Mouse (Mus musculus) frontal cortex, postnatal 10 days (tissue): ENCODE data around the gene Nr5a1.
A peak's percentile ranks its signal among the peaks of the same experiment; 100 is the strongest.

Source experiments
- DNase-seq, 2 experiments: peaks; one replicate each; pipeline ENCODE4 v3.0.0; 2022; ENCODE audit warnings: low spot score in 2 of 2, mixed read lengths in 1 of 2

The Nr5a1 gene

DNA sequence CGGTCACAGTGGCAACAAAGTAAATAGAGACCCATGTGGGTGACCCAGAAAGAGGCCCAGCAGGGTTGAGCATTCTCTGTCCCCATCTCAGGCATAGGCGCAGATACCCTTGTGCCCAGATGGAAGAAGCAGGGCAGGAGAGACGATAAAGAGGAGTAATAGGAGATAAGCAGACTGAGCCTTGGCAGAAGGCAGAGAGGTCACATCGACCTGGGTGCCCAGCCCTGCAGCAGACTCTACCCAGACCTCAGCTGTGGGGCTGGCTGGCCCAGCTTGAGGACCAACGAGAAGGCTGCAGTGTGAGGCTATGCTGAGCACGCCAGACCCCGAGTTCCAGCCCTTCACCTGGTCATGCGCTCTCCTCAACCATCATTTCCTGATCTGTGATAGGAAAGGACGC lies 10.0 kb downstream of the Nr5a1 start:
- no peak for DNase-seq

DNA sequence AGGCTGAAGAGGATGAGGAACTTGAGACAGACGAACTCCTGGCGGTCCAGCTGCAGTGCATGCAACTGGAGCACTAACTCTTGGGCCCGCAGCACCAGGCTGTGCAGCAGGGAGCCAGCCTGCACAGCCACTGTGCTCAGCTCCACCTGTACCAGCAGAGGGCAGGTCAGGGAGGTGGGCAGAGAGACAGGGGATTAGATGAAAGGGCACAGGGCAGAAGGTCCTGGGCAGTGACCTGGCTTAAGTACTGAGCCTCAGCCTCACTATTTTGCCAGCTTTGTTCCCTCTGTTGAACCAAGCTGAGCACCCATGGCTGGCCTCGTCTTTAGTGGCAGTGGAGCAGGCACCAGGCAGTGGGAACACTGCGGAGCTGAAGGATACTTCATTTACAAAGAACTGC lies 14.2 kb downstream of the Nr5a1 start:
- no peak for DNase-seq

DNA sequence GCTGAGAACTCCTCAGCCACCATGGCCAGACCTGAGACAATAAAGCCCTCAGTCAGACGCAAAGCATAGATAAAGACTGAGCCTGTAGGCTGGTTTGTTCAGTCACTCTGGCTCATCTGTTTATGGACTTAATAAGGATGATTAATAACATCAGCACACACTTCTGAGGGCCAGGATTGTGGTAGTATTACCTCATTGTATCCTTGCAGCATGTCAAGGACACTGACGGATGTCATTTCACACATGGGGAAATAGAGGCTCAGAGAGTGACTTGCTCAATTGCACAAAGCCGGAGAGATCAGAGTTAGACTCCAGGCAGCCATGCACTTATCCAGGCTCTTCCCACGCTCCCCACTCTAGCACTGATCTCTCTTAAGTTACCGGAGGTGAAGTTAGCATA lies 15.7 kb downstream of the Nr5a1 start:
- DNase-seq: no peak

DNA sequence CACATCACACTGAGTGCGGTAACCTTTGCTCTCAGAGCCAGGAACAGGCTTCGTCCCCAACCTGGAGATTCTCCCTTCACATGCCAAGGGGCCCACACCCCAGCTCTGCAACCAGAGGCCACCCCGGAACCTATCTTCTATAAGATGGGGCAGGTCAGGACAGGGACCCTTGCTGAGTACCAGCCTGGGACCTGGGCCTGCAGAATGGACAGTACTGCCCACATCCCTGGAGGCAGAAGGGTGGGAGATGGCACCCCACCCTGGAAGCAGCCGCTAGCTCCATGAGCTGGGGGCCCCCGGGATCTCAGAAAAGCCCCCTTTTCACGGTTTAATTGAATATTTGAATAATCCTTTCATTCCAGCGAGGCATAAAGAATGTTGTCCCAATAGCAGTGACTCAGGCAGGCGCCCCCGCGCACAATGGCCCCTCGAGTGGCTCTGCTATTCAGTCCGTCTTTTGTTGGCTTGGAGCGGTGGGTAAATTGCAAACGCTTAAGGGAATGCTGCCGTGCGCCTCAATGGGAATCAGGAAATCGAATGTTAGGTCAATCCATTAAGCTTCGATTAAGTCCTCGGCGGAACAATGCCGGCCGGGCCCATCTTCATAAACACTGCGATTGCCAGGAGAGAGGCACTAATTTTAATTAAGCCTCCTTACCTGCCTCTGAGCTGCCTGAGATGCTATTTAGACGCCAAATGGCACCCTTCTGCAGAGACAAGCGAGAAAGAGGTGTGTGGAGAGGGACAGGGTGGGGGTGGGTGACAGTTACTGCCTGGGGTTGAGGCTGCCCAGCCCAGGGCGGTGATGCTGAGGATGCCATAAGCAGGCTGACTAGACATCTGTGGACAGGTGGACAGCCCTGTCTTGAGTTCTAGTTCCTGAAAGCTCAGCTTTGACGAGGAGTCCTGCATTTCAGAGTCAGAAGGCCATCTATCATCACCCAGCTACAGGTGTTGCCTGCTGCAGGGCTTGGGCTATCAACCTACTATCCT lies 16.9 kb downstream of the Nr5a1 start:
- DNase-seq: no peak

DNA sequence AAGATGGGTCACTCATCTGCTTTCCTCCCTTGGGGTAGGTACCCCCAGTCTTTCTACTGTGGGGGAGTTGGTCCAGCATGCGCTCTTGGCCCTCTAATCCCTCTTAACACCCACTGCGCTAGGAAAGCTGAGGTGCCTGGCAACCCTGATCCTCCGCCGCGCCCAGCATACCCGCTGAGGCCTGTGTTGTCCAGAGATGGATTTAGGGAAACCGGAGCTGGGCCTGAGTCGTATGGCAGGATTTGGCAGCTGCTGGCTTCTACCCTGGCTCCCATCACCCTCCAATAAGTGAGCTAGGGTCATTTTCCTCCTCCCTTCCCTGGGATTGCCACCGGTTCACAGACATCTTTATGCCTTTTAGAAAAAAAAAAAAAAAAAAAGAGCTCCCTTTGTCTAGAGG lies 18.6 kb downstream of the Nr5a1 start:
- DNase-seq: no peak

DNA sequence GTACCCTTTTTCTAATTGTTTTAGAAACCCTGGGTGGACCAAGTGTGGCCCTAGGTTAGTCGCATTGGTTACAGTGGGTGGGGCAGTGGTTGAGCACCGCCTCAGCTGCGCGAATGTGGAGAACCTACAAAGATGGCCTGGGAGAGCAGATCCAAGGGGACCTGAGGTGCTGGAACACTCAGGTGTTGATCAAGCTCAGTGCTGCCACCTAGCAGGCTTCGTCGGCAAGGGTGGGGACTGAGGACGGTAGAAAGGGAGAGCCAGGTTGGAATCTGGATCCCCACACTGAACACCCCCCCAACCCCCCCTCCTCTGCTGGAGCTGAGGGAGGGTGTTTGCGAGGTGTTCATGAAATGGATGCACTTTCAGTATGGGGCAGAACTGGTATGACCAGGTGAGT lies 22.8 kb downstream of the Nr5a1 start:
- no peak for DNase-seq

DNA sequence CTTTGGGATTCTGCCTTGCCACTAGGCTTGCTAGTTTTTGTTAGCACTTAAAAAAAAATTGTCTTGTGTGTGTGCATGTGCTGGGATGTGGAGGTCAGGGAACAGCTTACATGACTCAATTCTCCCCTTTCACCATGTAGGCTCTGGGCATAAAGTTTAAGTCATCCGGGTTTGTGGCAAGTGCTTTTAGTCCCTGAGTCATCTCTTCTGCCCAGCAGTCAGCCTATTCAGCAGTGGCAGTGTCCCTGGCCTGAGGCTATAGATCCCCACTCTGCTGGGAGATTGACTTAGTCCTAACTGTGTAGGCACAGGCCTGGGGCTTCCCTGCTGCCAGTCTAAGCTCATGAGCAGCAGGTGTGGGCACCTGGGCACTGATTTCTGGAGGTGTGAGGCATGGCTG lies 24.5 kb downstream of the Nr5a1 start:
- no peak for DNase-seq

DNA sequence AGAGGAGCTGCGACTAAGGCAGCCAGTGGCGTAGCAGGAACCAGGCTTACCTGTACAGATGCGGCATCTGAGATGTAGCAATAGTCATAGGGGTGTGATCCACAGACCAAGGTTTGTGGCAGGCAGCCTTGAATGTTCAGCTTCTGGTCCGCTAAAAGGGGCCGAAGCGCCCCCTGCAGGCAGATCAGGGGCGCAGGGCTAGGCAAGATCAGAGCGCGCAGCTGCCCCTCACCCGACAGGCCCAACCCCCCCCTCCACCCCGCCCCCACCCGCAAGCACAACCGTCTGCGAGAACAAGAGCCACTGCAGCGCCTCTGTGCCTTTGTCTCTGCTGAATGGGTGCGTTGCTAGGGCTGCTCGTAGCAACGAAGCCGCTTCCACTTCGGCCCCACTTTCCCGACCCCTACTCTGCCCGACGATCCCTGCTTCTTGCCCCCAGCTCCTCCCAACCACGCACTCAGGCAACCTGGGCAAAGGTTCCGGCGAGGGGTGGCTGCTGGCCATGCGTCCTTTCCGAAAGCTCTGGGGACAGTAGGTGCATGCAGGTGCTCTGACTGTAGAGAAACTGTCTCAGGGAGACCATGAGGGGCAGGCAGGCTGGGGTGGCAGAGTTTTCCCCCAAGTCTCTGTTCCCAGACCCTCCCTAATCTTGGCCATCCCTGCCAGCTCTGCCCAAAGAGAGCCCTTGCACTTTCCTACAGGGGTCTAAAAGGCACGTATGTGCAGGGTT lies 25.4 kb downstream of the Nr5a1 start:
- DNase-seq: peak in 1 of 2 experiments; percentile 48

DNA sequence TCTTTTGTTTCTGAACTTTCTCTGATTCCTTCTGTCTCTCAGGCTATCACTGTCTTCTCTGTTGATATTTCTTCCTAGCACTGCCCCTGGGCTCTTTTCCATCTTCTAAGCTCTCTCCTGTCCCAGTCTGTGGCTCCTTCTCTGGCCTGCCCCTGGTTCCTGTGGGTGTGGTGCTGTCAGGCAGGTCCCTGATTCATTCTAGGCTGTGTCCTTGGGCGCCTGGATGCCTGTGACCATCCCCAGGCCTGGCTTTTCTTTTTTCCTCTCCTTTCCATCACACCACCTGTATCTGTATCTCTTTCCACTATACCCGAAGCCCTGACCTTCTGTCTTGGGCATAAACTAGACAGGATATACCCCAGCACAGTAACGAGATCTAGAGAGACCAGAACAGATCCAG lies 28.6 kb downstream of the Nr5a1 start:
- no peak for DNase-seq

DNA sequence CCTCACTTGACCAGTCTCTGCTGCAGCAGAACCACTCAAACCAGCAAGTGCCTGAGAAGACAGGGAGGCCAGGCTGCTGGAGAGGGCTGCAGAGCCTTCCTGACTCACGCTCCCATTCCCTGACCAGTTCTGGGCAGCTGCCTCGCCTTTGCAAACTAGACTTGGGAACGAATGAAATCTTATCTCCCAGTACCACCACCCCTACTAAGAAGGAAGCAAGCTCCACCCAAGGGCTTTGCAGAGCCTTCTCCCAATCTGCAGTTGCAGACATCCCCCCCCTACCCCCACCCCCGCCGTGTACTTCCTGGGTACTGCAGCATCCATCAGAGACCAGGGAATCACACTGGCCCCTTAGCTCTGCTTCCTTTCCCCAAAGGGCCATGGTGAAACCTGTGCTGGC lies 31.3 kb downstream of the Nr5a1 start:
- DNase-seq: no peak

DNA sequence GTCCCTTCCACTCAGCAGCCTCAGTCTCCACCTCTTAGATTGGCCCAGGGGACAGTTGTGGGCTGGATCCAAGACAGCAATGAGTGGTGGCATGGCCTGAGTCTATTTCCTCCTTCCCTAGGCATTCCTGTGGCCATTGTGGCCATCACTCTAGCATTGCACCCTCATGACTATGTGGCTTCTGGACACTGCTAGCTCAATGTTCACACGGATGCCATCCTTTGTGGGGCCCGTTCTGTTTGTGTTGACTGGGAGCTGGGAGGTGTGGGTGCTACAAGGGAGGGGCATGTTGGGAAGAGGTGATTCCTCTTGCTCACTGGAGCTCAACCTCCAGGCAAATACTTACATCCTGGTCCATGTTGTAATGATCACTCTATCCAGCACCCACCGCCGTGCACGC lies 32.1 kb downstream of the Nr5a1 start:
- no peak for DNase-seq

DNA sequence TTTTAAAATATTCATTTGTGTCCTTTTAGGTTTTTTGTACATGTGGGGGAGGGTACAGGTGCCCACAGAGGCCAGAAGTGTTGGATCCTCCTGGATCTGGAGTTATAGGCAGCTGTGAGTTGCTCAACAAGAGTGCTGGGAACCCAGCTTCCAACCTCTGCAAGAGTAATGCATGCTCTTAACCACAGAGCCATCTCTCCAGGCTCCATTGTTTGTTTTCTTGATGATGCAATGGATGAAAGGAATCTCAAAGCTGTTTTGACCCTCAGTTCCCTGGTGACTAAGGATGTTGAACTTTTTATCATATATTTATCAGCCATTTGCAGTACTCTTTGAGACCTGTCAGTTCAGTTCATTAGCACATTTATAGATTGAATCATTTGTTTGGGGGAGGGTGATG lies 35.4 kb downstream of the Nr5a1 start:
- DNase-seq: no peak

DNA sequence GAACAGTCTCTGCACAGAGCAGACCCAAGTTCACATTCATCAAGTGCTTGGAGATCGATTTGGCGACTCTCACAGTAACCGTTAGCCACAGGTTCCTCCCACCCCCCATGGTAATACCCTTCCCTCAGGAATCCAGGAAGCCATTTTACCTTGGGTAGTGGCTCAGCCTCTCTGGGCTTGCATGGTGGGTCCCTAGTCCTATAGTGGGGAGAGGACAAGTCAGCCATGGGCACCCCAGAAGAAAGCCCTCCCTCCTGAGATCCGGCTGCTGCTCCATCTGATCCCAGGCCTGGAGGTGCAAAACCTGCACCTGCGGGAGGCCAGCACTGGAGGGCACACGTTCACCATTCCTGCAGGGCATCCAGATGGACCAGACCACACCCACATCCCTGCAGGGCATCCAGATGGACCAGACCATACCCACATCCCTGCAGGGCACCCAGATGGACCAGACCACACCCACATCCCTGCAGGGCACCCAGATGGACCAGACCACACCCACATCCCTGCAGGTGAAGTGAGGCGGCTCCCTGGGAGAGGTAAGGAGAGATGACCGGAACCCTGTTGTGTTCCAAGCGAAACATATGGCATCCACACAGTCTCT lies 38.9 kb downstream of the Nr5a1 start:
- no peak for DNase-seq

DNA sequence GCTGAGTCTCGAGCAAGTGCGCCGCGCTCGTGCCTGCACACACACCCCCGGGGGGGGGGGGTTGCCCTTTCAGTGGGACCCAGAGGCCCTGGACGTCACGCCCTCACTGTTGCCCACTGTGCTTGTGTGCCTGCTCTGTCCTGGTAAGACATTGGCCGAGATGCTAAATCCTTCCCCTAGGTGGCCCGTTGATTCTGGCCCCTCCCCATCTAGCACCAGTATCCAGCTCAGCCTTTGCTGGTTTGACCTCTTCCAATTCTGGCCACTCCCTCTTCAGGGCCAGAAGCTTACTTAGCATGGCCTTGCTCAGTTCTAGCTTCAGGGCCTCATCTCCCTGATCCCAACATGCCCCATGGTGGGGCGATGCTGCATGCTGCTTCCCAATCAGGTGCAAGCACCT lies 41.8 kb downstream of the Nr5a1 start:
- no peak for DNase-seq

DNA sequence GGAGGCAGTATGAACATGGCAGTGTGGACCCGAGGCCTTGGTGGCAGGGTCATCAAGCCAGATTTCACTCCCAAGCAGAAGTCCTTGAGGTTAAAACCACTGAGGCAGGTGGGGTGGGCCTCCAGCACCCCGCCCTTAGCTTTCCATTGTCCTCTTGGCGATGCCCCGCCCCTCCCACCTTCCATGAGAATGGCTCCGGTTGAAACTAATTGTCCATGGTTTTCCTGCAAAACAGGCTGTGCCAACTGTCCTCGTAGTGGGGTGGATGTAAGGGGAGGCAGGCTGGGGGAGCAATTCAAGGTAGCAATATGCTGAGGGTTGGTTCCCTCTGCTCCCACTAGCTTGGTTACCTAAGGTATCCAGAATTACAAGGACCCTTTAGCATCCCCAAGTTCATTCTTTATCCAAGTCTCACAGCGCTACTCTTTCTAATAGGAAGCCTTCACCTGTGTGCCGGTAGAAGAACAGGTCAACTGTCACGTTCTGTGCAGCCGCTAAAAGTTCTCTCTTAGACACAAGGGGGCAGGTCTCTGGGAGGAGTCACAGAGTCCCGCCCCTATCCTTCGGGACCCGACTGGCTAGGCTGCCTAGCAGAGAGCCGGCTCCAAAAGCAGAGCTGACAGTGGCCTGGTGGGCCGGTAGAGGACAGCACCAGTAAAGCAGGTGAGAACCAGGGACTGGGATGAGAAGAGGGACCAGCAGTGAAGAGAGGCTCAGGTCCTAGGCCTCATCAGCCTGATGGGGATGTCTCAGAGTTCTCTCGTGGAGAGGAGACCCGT lies 45.4 kb downstream of the Nr5a1 start:
- DNase-seq: no peak

DNA sequence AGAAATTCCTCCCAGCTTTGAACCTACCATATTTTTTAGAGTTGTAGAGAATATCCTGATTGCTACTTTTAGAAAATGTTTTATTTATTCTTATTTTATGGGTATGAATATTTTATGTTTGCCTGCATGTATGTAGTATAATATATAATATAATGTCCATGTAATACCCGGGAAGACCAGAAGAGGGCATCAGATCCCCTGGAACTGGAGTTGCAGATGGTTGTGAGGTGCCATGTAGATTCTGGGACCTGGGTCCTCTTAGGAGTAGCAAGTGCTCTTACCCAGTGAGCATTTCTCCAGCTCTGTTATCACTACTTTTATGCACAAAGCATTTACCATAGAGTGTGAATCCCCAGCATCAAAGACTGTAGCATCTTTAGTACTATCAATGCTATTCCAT lies 52.9 kb downstream of the Nr5a1 start:
- DNase-seq: no peak

DNA sequence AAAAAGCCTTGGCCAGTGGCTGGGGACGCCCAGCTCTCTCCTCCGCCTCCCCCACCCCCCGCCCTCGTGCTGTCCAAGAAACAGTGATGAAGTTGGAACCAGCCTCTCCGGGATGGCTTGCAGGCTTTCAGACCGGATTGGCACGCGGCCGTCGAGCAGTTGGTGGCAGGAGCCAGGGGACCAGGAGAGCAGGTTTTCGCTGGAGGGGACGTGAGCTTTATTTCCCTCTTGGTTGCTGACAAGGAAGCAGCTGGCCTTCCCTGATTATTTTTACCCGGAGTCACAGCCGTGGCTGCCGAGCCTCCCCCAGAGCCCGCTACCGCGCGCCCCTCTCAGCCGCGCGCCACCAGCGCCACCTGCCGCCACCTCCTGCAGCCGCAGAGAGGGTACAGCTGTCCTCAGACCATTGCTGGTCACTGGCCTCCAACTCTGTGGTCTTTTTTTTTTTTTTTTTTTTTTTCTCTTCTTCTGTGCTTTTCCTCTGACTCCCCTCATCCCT lies 56.0 kb downstream of the Nr5a1 start:
- peak; percentile 46 to 73 for DNase-seq

DNA sequence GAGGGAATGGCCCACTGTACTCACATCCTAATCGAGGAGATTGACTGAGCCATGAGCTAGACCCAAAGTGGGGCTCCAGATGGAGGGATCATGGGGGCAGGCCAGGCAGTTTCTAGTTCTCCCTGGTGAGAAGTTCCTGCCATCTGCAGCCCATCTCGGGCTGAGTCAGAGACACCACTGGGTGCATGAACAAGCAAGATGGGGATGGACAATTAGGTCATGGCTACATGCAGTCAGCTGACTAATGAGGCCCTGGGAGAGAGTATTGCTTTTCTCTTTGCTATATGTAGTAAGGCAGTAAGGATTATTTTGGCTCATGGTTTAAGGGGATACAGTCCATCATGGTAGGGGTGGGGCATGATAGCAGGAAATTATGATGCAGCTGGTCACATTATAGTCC lies 60.6 kb downstream of the Nr5a1 start:
- DNase-seq: no peak

DNA sequence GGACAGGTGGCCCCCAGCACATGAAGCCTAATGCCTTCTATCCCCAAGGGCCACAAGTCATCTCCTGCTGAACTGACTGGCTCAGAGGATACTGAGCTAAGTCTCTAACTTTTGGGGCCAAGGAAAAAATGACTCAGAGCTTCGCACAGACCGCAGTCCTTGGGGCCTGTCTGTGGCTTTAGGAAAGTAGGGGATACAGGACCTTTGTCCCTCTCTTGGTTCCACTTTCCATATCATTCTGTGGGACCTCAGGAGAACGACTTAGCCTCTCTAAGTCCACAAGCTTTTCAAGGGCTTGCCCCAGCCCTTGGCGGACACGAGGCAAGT lies 61.1 kb downstream of the Nr5a1 start:
- DNase-seq: no peak

DNA sequence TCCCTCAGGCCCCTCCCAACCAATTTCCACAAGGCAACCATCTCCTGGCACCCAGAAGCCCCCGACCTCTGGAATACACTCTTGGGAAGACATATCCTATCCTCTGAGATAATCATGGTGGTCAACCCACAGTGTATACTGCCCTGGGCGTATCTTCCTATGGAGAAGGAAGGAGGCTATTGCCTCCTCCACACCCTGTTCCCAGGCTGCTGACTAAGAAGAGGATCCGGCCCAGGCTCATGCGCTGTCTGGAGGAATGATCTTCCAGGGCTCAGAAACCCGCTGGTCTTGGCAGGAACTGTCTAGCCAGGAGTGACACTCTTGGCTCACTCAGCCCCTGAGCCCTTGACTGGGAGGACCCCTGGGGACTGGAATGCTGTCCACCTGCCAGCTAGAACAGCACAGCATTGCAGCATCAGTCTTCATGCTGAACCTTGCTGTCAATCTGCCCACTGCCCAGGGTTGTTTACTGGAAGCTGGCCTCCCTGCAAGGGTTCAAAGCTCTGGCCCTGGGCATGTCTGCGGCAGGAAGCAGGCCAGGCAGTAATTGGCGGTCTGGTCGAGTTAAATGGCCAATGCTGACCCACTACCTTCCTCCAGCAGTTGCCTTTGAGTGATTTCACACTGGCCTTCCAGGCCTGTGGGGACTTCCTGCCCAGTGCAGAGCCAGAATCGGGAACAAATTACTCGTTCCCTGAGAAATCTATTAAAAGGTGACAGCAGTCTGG lies 61.6 kb downstream of the Nr5a1 start:
- DNase-seq: no peak

DNA sequence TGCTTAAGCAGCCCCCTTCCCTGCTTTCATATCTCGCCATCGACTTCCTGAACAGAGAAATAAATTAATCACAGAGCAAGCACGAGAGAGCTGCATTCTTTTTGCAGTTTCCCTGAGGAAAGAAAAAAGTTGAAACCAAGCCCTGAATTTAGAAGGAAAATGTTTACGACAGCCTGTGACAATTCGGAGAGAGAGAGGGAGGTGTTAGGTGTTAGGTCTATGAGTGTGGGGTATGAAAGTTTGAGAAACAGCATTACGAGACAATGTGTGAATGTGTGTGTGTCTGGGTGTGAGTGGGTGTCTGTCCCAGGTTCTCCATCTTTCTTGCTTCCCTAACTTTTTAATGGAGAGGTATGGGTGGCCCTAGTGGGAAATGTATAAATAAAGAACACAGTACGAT lies 62.2 kb downstream of the Nr5a1 start:
- no peak for DNase-seq
